Mouse (Mus musculus) liver, adult 2 months (tissue): Measurements from ENCODE around the gene Galr3.

ENCODE experiments used
- CTCF ChIP-seq: fragments of 200-500 bp; IDR thresholded peaks from 2 replicates; pipeline ENCODE4 v1.5.1; 2011; ENCODE audit warnings: low read depth, low read length, control low read depth
- POLR2A ChIP-seq: fragments of 200-500 bp; IDR thresholded peaks from 2 replicates; pipeline ENCODE4 v1.6.1; 2011; ENCODE audit warnings: low read length, control low read depth; ENCODE audit not compliant: insufficient read depth; ENCODE audit errors: extremely low read depth

DNA sequence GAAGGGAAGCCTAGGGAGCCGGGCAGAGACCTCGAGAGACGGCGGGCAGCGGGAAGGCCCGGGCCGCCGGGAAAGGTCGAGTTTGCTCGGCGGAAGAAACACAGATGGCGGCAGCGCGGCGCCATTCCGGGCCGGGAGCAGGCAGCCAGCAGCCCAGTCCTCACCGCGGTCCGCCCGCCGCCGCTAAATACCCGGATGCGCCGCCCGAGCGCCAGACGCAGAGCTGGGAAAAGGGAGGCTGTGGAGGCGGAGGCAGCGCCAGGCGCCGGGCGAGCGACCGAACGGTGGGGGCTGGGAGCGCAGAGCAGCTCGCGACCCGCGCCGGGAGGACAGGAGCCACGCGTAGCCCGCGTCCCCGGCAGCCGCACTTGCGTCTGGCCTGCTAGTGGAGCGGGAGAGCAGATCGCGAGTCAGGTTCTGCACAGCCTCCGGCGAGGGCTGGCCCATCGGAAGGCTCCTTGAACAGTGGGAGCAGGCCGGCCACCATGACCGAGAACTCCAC lies 13.4 kb upstream of the Galr3 start, which contains the start of gene H1f0:
- TF ChIP-seq CTCF (no peak), POLR2A (peak; percentile 93)
